Mouse (Mus musculus) liver, adult 2 months (tissue): ENCODE results near the gene Fkbp6. TPM values are rescaled to one million over a fixed set of nuclear protein-coding genes. Genes with fewer than 3 reads are reported as not detected.

ENCODE experiments used
- DNase-seq: peaks from one replicate; pipeline ENCODE4 v3.0.0-alpha.2; 2011; ENCODE audit warnings: low read depth, low spot score; ENCODE audit errors: extremely low read depth
- H3K27ac ChIP-seq: fragments of 200-500 bp; replicated peaks from 2 replicates; pipeline ENCODE4 v1.5.1; 2012; ENCODE audit warnings: low read depth, mild to moderate bottlenecking, control low read depth, inconsistent platforms, low read length; ENCODE audit not compliant: insufficient read depth
- H3K27me3 ChIP-seq: fragments of 200-500 bp; 2 replicates; pipeline ENCODE4 v1.6.1; 2012; ENCODE audit warnings: mild to moderate bottlenecking, moderate library complexity, low read length, inconsistent platforms; ENCODE audit not compliant: control insufficient read depth, insufficient read depth
- H3K36me3 ChIP-seq: fragments of 200-500 bp; 2 replicates; pipeline ENCODE4 v1.6.1; 2012; ENCODE audit warnings: low read length, inconsistent platforms; ENCODE audit not compliant: control insufficient read depth, insufficient read depth
- H3K4me1 ChIP-seq: fragments of 200-500 bp; 2 replicates; pipeline ENCODE4 v1.6.1; 2011; ENCODE audit warnings: low read length; ENCODE audit not compliant: control insufficient read depth, insufficient read depth
- H3K4me3 ChIP-seq: fragments of 200-500 bp; 2 replicates; pipeline ENCODE4 v1.5.1; 2011; ENCODE audit warnings: low read depth, mild to moderate bottlenecking, control low read depth, low read length, moderate library complexity; ENCODE audit not compliant: insufficient read depth
- H3K79me2 ChIP-seq: fragments of 200-500 bp; 2 replicates; pipeline ENCODE4 v1.6.1; 2012; ENCODE audit warnings: inconsistent platforms, mild to moderate bottlenecking, low read length, moderate library complexity; ENCODE audit not compliant: control insufficient read depth, insufficient read depth
- H3K9ac ChIP-seq: fragments of 200-500 bp; 2 replicates; pipeline ENCODE4 v1.6.1; 2012; ENCODE audit warnings: low read depth, mild to moderate bottlenecking, control low read depth, inconsistent platforms, low read length
- CTCF ChIP-seq: fragments of 200-500 bp; IDR thresholded peaks from 2 replicates; pipeline ENCODE4 v1.5.1; 2011; ENCODE audit warnings: low read depth, low read length, control low read depth
- POLR2A ChIP-seq: fragments of 200-500 bp; IDR thresholded peaks from 2 replicates; pipeline ENCODE4 v1.6.1; 2011; ENCODE audit warnings: low read length, control low read depth; ENCODE audit not compliant: insufficient read depth; ENCODE audit errors: extremely low read depth
- WGBS: fragments of 180-500 bp; shearing (Covaris S2); methylation state at CpG from one replicate; pipeline ENCODE4 v1.1.7; 2018; 5-methylcytosine and 5-hydroxymethylcytosine counted together
- polyA plus RNA-seq: library from polyadenylated mRNA; depleted of rRNA; stranded (reverse); fragments of >200 nt; gene quantifications from 2 replicates; pipeline ENCODE4 v1.2.3, GENCODE M21; 2012
- total RNA-seq: library from RNA; depleted of rRNA; stranded (reverse); fragments of >200 nt; gene quantifications from 2 replicates; pipeline ENCODE4 v1.2.3, GENCODE M21; 2014

Fkbp6 gene
- total and polyA plus RNA-seq, 2 experiments, result not detected

DNA sequence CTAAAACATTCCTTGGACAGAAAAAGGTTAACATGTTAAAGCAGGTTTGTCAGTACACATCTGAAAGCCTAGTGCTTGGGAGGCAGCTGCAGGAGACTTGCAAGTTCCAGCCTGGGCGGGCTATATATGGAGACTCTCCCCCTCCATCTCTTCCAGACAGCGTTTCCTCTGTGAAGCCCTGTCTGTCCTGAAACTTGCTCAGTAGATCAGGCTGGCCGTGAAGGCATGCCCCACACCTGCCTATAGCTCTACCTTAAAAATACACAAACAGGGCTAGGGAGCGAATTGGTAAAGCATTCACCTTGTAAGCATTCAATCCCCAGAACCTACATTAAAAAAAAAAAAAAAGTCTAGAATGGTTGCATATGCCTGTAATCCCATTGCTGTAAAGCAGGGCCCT, 20.4 kb downstream of the Fkbp6 start:
- Histone ChIP-seq H3K79me2 (no peaks in the 10 kb centered on the region), H3K27ac (no peak overlapping the region), H3K27me3 (no peaks in the 10 kb centered on the region), H3K4me1 (no peaks in the 10 kb centered on the region), H3K4me3 (no peak overlapping the region), H3K36me3 (no peaks in the 10 kb centered on the region), H3K9ac (no peak overlapping the region)
- WGBS, result 88% methylated on average over 4 of the region's 4 CpGs
- TF ChIP-seq POLR2A (no peak), CTCF (no peak)
- DNase-seq, result no peak

DNA sequence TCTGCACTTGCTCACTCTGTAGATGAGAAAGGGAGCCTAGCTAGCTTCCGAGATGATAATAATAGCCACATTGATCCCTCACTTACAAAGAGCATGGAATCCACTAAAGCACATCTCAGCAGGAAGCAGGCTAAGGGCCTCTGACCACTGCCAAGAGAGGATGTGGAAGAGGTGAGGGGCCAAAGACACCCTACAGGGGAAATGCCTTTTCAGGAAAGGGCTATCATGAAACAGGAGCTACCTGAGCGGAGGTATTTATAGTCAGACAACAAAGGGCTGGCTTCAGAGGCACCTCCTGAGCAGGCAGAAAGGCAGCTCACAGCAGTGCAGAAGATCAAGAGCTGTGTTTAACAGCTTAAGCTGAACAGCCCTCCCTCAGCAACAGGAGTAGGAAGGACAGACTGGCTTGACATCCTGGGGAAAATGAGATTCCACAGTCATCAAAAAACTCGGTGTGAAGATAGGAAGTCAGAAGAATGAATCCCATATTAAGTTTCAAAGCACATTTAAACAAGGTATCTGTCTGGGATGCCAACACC, 23.7 kb downstream of the Fkbp6 start:
- Histone ChIP-seq H3K27ac (no peak overlapping the region), H3K4me1 (no peaks in the 10 kb centered on the region), H3K27me3 (no peaks in the 10 kb centered on the region), H3K36me3 (no peaks in the 10 kb centered on the region), H3K4me3 (no peak overlapping the region), H3K79me2 (no peaks in the 10 kb centered on the region), H3K9ac (no peak overlapping the region)
- no peak for TF ChIP-seq POLR2A
- no peak for TF ChIP-seq CTCF
- WGBS, result 56% methylated on average over 3 of the region's 3 CpGs
- DNase-seq, result no peak

DNA sequence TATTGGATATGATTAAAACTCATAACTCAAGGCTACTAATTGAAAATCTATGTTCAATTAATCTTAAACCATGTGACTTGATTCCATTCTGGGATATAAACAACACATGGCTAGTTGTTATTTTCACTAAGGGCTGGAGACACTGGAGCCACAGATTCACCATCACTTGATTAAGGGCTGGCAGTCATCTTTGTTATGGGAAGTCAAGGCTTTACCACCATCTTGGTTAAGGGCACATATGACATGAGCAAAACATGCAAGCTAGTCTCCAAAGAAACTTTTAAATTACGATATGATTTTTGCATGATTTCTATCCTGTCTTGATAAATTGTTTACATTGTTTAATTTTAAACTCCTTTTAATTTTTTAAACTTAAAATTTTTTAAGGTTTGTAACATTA, 27.6 kb downstream of the Fkbp6 start:
- DNase-seq, result no peak
- Histone ChIP-seq H3K4me3 (no peak overlapping the region), H3K79me2 (no peaks in the 10 kb centered on the region), H3K27ac (no peak overlapping the region), H3K9ac (no peak overlapping the region), H3K4me1 (no peaks in the 10 kb centered on the region), H3K36me3 (no peaks in the 10 kb centered on the region), H3K27me3 (no peaks in the 10 kb centered on the region)
- 80% methylated on average over 1 of the region's 1 CpGs for WGBS
- TF ChIP-seq POLR2A, result no peak
- no peak for TF ChIP-seq CTCF

DNA sequence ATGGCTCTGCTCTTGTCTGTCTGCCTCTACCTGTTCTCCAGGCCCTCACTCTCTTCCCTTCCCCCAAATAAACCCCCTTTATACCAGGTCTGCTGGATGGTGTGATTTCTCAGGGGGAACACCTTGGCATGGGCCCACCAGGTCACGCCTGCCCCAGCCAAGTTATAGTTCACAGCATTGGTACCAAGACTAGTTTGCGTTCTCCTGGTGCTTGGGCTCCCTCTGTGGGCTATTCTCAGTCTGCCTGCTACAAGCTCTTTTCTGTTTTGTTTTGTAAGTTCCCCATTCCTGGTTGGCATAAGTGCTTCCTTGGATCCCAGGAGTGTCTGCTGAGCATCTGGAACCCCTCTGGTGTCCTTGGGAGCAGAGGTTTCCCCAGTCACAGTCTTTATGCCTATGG, 30.0 kb downstream of the Fkbp6 start:
- Histone ChIP-seq H3K27ac (no peak overlapping the region), H3K4me3 (no peak overlapping the region), H3K79me2 (no peaks in the 10 kb centered on the region), H3K9ac (no peak overlapping the region), H3K36me3 (no peaks in the 10 kb centered on the region), H3K27me3 (no peaks in the 10 kb centered on the region), H3K4me1 (no peaks in the 10 kb centered on the region)
- no peak for DNase-seq
- 55% methylated on average over 2 of the region's 2 CpGs for WGBS
- TF ChIP-seq CTCF, result no peak
- no peak for TF ChIP-seq POLR2A

DNA sequence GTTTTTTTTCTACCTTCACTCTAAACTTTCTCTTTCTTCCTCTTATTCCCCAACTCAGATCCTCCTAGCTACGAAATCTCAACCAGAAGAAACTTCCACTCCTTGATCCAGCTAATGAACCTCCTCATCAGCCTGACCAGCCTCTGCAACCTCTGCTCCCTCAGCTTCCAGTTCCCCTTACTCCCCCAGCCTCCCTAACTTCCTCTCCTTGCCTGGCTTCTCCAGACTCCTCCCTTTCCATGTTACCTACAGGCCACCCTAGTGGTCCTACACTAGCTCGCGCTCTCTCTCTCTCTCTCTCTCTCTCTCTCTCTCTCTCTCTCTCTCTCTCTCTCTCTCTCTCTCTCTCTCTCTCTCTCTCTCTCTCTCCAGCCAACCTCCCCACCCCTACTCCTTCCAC, 33.7 kb downstream of the Fkbp6 start:
- H3K36me3 ChIP-seq, result no peaks in the 10 kb centered on the region
- no peak overlapping the region for H3K4me3 ChIP-seq
- TF ChIP-seq POLR2A, result no peak
- TF ChIP-seq CTCF, result no peak
- no peak overlapping the region for H3K27ac ChIP-seq
- no peak for DNase-seq
- no peaks in the 10 kb centered on the region for H3K4me1 ChIP-seq
- no peak overlapping the region for H3K9ac ChIP-seq
- H3K27me3 ChIP-seq, result no peaks in the 10 kb centered on the region
- no peaks in the 10 kb centered on the region for H3K79me2 ChIP-seq
- 82% methylated on average over 3 of the region's 3 CpGs for WGBS

DNA sequence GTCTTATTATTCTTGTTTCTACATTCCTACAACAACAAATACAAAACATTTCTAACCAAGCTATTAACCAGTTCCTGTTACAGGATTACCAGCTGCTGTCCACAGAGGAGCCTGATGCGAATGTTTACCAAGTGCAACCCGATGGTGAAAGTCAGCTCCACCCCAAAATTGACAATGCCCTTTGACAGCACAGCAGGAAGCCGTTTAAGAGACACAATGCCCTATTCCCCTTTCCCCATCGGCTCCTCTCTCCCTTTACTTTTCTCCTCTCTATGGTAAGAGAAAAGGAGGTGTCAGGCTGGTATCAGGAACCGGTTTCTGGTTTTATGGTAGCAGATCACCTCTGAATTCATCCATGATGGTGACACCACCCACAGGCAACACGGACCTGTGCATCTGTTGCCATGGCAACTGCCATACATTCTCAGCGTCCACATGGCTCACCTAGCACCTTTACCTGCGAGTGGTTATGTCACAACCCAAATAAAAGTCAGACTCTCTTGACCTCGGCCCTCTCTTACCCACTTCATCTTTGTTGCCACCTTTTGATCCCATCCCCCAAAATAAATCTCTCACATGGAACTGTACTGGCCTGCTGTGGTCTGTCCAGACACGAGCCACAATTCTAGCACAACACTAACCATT, 43.4 kb downstream of the Fkbp6 start:
- no peak for DNase-seq
- 20% methylated on average over 10 of the region's 10 CpGs for WGBS
- no peaks in the 10 kb centered on the region for H3K36me3 ChIP-seq
- no peaks in the 10 kb centered on the region for H3K79me2 ChIP-seq
- H3K4me3 ChIP-seq, result no peak overlapping the region
- H3K9ac ChIP-seq, result no peak overlapping the region
- TF ChIP-seq POLR2A (no peak), CTCF (no peak)
- no peaks in the 10 kb centered on the region for H3K27me3 ChIP-seq
- H3K27ac ChIP-seq, result no peak overlapping the region
- H3K4me1 ChIP-seq, result no peaks in the 10 kb centered on the region
